Mouse (Mus musculus) midbrain, embryonic 16.5 days (tissue): ENCODE results near the gene Adam30. TPM values are rescaled to one million over a fixed set of nuclear protein-coding genes. Genes with fewer than 3 reads are reported as not detected.

Source experiments
- ATAC-seq: fragments of 200-750 bp; cut with Nextera tagmentation; 2 replicates; pipeline ENCODE4 v1.8.0; 2017; ENCODE audit warnings: moderate TSS enrichment
- H3K27ac ChIP-seq: fragments of 300-500 bp; sonication (generic); 2 replicates; pipeline ENCODE4 v1.5.1; 2014; ENCODE audit warnings: mild to moderate bottlenecking, low read length, mixed read lengths
- H3K27me3 ChIP-seq: fragments of 300-500 bp; sonication (generic); 2 replicates; pipeline ENCODE4 v1.6.1; 2014; ENCODE audit warnings: low read depth, low read length, mixed read lengths; ENCODE audit not compliant: control insufficient read depth, insufficient read depth
- H3K36me3 ChIP-seq: fragments of 300-500 bp; sonication (generic); 2 replicates; pipeline ENCODE4 v1.6.1; 2014; ENCODE audit warnings: mild to moderate bottlenecking, low read length, moderate library complexity, mixed read lengths; ENCODE audit not compliant: control insufficient read depth, insufficient read depth
- H3K4me1 ChIP-seq: fragments of 300-500 bp; sonication (generic); 2 replicates; pipeline ENCODE4 v1.6.1; 2014; ENCODE audit warnings: mild to moderate bottlenecking, low read length, mixed read lengths; ENCODE audit not compliant: control insufficient read depth, insufficient read depth
- H3K4me2 ChIP-seq: fragments of 300-500 bp; sonication (generic); 2 replicates; pipeline ENCODE4 v1.6.1; 2014; ENCODE audit warnings: mild to moderate bottlenecking, low read length, mixed read lengths
- H3K4me3 ChIP-seq: fragments of 300-500 bp; sonication (generic); 2 replicates; pipeline ENCODE4 v1.5.1; 2014; ENCODE audit warnings: low read depth, mild to moderate bottlenecking, low read length, moderate library complexity, mixed read lengths
- H3K9ac ChIP-seq: fragments of 300-500 bp; sonication (generic); 2 replicates; pipeline ENCODE4 v1.6.1; 2014; ENCODE audit warnings: low read depth, low read length, mixed read lengths
- H3K9me3 ChIP-seq: fragments of 300-500 bp; sonication (generic); replicated peaks from 2 replicates; pipeline ENCODE4 v1.6.1; 2014; ENCODE audit warnings: mild to moderate bottlenecking, low read length, mixed read lengths; ENCODE audit not compliant: control insufficient read depth, poor library complexity, severe bottlenecking
- WGBS: fragments of 180-500 bp; shearing (Covaris S2); extraction: QIAGEN DNeasy Blood & Tissue Kit; methylation state at CpG from one replicate; pipeline ENCODE4 v1.1.7; 2014; 5-methylcytosine and 5-hydroxymethylcytosine counted together
- polyA plus RNA-seq: library from polyadenylated mRNA; unstranded; fragments of >200 nt; fragmentation: Nextera tagmentation; extraction: Ambion mirVana; gene quantifications from 2 replicates; pipeline ENCODE4 v1.2.1, GENCODE M21; 2015

The Adam30 gene
- polyA plus RNA-seq, 1 experiment from 2014 or later: not detected

GRCm38 (mm10) chr3:98145204-98145603 lies 15.2 kb upstream of the Adam30 start:
- no peak overlapping the region for H3K4me2 ChIP-seq
- no peak for ATAC-seq
- no peaks in the 10 kb centered on the region for H3K36me3 ChIP-seq

GRCm38 (mm10) chr3:98146471-98147410 lies 13.7 kb upstream of the Adam30 start:
- no peak overlapping the region for H3K27ac ChIP-seq
- WGBS: 94% methylated on average over 29 of the region's 29 CpGs
- no peak overlapping the region for H3K9ac ChIP-seq
- H3K4me2 ChIP-seq: no peak overlapping the region
- no peak overlapping the region for H3K4me3 ChIP-seq
- no peaks in the 10 kb centered on the region for H3K27me3 ChIP-seq
- ATAC-seq: no peak
- no peaks in the 10 kb centered on the region for H3K9me3 ChIP-seq
- no peaks in the 10 kb centered on the region for H3K36me3 ChIP-seq
- no peaks in the 10 kb centered on the region for H3K4me1 ChIP-seq

More at GRCm38 (mm10) chr3:98145204-98145603, 15.2 kb upstream of the Adam30 start:
- Histone ChIP-seq H3K4me3 (no peak overlapping the region), H3K27ac (no peak overlapping the region), H3K27me3 (no peaks in the 10 kb centered on the region), H3K9ac (no peak overlapping the region), H3K4me1 (no peaks in the 10 kb centered on the region), H3K9me3 (no peaks in the 10 kb centered on the region)
- WGBS: 80% methylated on average over 10 of the region's 10 CpGs

DNA sequence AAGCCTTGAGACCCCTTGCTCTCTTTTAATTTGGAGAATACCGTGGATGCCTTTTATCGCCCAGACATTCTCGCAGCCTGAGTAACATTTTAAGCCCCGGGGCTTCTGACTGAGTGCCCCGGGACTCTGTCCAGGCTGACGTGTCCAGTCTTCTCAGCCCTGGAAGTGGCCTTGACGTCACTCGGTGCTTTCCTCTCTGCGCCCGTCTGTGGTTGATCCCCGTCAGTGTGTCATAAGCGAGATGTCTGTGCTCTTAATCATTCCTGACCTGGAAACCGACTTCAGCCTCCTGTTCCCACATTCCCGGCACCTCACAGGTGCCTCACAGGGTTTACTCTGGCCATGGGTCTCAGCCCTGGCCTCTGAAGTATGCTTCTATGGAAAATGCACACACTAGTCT lies 12.7 kb upstream of the Adam30 start:
- Histone ChIP-seq H3K9ac (no peak overlapping the region), H3K4me3 (no peak overlapping the region), H3K9me3 (no peaks in the 10 kb centered on the region), H3K4me1 (no peaks in the 10 kb centered on the region), H3K4me2 (no peak overlapping the region), H3K27me3 (no peaks in the 10 kb centered on the region), H3K27ac (no peak overlapping the region), H3K36me3 (no peaks in the 10 kb centered on the region)
- 94% methylated on average over 14 of the region's 14 CpGs for WGBS
- ATAC-seq: no peak

DNA sequence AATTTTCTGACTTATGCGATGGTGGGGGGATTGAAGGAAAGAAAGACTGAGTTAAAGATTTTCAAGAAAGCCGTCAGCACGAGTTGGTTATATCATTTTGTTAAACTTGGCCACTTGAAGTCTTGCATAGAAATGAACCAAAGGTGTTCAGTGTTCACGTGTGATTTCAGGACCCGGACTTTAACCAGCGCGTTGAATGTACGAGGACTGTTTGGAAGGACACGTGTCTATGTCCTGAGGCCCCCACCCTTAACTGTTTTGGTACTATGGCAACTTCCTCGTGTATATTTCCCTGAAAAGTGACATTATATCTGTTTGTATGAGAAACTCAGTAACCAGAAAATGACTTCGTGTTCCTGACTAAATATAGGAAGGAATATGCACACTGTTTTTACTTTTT lies 10.5 kb upstream of the Adam30 start:
- Histone ChIP-seq H3K36me3 (no peaks in the 10 kb centered on the region), H3K27me3 (no peaks in the 10 kb centered on the region), H3K9ac (no peak overlapping the region), H3K4me1 (no peaks in the 10 kb centered on the region), H3K9me3 (no peaks in the 10 kb centered on the region), H3K4me2 (no peak overlapping the region), H3K27ac (no peak overlapping the region), H3K4me3 (no peak overlapping the region)
- WGBS: 96% methylated on average over 11 of the region's 11 CpGs
- no peak for ATAC-seq

- WGBS: 92% methylated on average over 10 of the region's 10 CpGs
- Histone ChIP-seq H3K27me3 (no peaks in the 10 kb centered on the region), H3K27ac (no peak overlapping the region), H3K9me3 (no peaks in the 10 kb centered on the region), H3K36me3 (no peaks in the 10 kb centered on the region), H3K4me2 (no peak overlapping the region), H3K4me1 (no peaks in the 10 kb centered on the region), H3K4me3 (no peak overlapping the region), H3K9ac (no peak overlapping the region)
- ATAC-seq: no peak
These were observed 9.4 kb upstream of the Adam30 start for GRCm38 (mm10) chr3:98151016-98151415.

- no peaks in the 10 kb centered on the region for H3K36me3 ChIP-seq
- no peak for ATAC-seq
- no peaks in the 10 kb centered on the region for H3K9me3 ChIP-seq
- no peak overlapping the region for H3K9ac ChIP-seq
- no peak overlapping the region for H3K4me2 ChIP-seq
- no peaks in the 10 kb centered on the region for H3K27me3 ChIP-seq
- H3K27ac ChIP-seq: no peak overlapping the region
- no peak overlapping the region for H3K4me3 ChIP-seq
- H3K4me1 ChIP-seq: no peaks in the 10 kb centered on the region
These were observed 7.0 kb upstream of the Adam30 start for GRCm38 (mm10) chr3:98153460-98153859.

- no peak for ATAC-seq
- H3K9ac ChIP-seq: no peak overlapping the region
- no peaks in the 10 kb centered on the region for H3K27me3 ChIP-seq
- H3K36me3 ChIP-seq: no peaks in the 10 kb centered on the region
- no peak overlapping the region for H3K27ac ChIP-seq
- no peak overlapping the region for H3K4me2 ChIP-seq
- H3K4me1 ChIP-seq: no peaks in the 10 kb centered on the region
- no peaks in the 10 kb centered on the region for H3K9me3 ChIP-seq
- no peak overlapping the region for H3K4me3 ChIP-seq
- WGBS: 56% methylated on average over 4 of the region's 4 CpGs
These were observed 4.3 kb upstream of the Adam30 start for GRCm38 (mm10) chr3:98156158-98156557.

DNA sequence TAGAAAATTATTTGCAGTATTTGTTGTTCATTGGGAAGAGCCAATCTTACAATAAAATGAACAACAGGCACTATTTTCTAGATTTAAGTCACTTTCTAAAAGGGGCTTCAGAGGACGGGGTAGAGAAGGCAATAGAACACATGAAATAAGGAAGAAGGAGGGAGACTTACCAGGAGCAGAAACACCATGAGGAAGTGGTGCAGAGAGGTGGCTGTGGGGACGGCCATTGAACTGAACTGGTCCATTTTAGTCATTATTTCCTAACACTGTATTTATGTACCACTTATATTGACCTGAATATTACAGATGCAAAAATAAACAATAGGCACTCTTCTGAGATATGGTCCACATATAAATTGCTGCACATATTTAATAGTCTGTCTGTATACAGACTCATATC lies 3.4 kb upstream of the Adam30 start:
- no peak for ATAC-seq
- Histone ChIP-seq H3K4me3 (no peak overlapping the region), H3K9me3 (no peaks in the 10 kb centered on the region), H3K4me2 (no peak overlapping the region), H3K9ac (no peak overlapping the region), H3K4me1 (no peaks in the 10 kb centered on the region), H3K36me3 (no peaks in the 10 kb centered on the region), H3K27me3 (no peaks in the 10 kb centered on the region), H3K27ac (no peak overlapping the region)
- 89% methylated on average over 2 of the region's 2 CpGs for WGBS

DNA sequence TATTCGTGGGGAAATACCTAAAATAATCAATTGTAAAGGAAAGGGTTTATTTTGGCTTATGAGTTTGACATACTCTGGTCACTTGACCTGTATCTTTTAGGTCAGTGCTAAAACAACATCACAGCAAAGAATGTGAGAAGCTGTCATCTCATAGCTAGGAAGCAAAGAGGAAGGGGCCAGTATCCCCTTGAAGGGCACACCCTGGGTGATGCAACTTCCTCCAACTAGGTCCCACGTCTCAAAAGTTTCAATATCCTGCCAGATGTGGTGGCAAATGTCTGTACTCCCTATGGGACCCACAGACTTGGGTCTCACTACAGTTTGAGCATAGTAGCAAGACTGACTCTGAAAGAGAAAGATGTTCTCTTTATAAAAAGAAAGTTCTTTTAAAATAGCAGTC lies 2.8 kb upstream of the Adam30 start:
- no peaks in the 10 kb centered on the region for H3K9me3 ChIP-seq
- no peaks in the 10 kb centered on the region for H3K36me3 ChIP-seq
- no peak overlapping the region for H3K9ac ChIP-seq
- H3K27ac ChIP-seq: no peak overlapping the region
- ATAC-seq: no peak
- no peak overlapping the region for H3K4me3 ChIP-seq
- no peaks in the 10 kb centered on the region for H3K27me3 ChIP-seq
- no peaks in the 10 kb centered on the region for H3K4me1 ChIP-seq
- 70% methylated on average over 2 of the region's 2 CpGs for whole genome bisulfite sequencing
- H3K4me2 ChIP-seq: no peak overlapping the region
